Mouse (Mus musculus): ENCODE data around the gene Exoc6.
"Not testable (repeated sequence)": the region's sequence is repeated elsewhere in the genome, so short reads cannot be mapped to it uniquely, and the experiment has no call there.

Exoc6 gene

DNA sequence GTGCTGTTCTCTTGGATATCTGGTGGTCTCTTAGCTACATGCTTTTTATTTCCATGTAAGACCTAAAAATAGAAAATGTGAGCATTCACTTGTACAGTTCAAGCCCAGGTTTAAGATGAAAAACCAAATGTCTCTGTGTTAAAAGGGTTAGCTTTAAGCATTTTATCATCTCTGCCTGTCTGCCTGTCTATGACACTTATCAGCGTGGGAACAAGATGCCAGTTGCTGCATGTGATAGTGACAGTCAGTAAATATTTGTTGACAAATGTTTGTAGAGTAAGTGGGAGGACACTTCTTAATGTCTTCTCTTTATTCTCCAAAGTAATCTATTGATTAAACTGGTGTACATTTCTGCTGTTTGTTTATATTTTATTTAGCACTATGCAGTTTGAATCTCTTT lies 12.5 kb upstream of the Exoc6 start:
- no peak for DNase-seq (ENCODE audit: low spot score in 2 of 2)

DNA sequence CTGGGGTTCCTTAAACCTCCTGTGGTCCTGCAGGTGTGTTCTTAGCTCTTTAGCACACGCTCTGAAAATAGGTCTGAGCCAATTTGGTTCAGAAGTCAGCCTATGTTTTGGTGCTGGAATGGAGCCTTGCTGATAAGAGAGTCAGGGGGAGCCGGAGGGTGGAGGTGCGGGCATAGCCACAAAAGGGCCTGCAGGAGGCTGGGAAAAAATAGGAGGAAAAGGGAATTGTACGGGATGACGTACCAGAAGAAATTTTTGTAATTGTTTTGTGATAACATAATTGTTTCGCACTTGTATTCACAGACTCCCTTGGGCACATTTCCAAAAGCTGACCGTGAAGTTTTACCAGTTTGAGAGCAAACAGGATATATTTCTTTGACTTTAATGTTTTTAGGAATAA lies 10.0 kb upstream of the Exoc6 start:
- DNase-seq (ENCODE audit: low spot score in 2 of 2): no peak

DNA sequence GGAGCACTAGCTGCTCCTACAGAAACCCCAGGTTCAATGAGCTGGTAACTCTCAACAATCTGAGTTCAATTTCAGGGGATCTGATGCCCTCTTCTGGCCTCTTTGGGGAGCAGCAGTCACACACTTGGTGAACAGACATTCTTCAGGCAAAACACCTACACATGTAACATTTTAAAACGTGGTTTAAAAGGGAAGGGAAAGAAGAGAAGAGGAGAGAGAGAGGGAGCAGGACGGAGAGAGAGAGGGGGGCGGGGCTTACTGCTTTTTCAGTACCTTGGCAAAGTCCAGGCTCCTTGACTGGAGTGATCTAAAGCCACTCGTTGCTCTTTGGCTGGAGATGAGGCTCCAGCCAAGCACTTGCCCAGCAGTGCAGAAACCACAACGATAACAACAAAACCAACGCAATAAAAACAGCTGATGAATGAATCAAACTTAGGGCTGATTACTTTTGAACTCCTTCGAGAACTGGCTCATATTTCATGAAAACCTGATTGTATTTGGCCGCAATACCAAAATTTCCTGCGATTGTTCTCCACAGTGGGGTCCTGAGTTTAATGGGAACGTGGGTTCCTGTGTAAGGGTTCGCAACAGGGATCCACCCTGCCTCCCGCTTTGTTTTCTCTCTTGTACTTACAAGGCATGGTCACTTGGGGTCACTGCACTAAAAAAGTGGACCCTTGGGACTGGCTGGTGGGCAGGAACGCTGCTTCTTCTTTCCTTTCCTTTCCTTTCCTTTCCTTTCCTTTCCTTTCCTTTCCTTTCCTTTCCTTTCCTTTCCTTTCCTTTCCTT lies 6.5 kb upstream of the Exoc6 start:
- no peak for DNase-seq (ENCODE audit: low spot score in 2 of 2)

DNA sequence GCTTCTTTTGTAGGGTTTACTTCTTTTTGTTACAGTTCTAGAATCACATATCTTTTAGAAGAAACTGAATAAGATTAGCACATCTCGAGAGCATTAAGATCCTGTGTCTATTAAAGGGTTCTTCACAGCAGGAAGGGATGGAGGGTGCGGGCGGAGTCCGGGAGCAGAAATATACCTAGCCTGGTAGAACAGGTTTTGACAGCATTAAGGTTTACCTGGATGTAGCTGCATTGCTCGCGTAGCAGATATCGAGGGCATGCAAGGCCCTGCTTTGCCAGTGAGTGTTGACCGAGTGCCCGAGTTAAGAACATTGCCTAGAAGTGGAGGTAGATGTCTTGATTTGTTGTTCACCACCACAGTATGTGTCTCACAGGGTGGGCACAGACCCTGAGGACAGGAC lies 5.7 kb upstream of the Exoc6 start:
- no peak for DNase-seq (ENCODE audit: low spot score in 2 of 2)

DNA sequence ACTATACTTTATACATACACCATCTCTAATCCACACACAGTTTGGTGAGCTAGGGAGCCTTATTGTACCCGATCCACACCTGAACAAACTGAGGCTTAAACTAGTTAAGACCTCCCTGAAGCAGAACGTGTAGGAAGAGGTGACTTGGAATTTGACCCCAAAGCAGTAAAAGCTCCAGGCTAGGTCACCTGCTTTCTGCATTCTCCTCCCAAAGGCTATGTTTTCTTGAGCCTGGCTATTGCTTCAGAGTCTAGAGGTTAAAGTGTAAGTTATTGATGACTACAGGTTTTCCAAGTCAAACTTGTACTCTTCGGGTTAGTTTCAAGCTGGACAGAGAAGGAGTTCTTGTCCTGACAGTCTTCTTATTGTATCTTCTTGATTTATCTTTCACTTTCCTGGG lies 5.0 kb upstream of the Exoc6 start:
- no peak for DNase-seq (ENCODE audit: low spot score in 2 of 2)

- peak in 1 of 2 experiments; percentile 11 for DNase-seq (ENCODE audit: low spot score in 2 of 2)
Measured at GRCm38 (mm10) chr19:37545725-37546124, 4.5 kb upstream of the Exoc6 start.

- peak in 1 of 2 experiments; percentile 10 for DNase-seq (ENCODE audit: low spot score in 2 of 2)
Measured at GRCm38 (mm10) chr19:37546776-37547175, 3.4 kb upstream of the Exoc6 start.

DNA sequence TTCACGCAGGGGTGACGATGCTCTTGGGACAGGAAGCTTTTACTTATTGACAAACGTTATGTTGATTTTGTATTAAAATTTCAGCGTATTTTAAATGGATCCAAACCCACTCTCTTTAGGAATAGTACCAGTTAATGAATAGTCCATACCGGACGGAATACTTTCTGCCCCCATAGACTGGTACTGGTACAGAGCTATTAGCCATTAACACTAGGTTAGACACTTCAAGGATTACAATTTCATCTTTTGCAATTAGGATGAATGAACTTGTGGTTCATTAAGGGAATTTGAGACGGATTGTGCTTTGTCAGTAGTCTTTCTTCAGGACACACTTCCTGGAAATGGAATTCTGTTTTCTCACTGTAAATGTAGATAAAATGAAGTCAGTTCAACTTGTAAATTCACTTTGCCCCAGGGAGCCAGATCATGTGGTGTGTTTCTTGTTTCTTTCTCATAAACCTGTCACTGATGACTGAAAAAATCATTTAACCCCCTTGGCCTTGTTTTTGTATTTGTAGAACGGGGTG lies 885 bp downstream of the Exoc6 start:
- DNase-seq (ENCODE audit: low spot score in 2 of 2): no peak

GRCm38 (mm10) chr19:37553376-37554265 lies 3.4 kb downstream of the Exoc6 start:
- DNase-seq (ENCODE audit: low spot score in 2 of 2): peak in 1 of 2 experiments; percentile 2

DNA sequence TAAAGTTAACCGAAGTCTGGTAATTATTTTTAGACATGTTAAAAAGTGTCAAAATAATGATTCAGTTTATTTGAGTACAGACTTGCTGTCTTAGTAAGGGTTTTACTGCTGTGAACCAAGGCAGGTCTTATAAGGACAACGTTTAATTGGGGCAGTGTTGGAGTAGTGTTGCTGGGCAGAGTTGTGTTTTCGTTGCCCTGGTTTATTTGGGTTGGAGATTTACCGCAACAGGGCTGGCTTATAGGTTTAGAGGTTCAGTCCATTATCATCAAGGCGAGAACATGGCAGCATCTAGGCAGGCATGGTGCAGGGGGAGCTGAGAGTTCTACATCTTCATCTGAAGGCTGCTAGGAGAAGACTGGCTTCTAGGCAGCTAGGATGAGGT lies 4.0 kb downstream of the Exoc6 start:
- DNase-seq (ENCODE audit: low spot score in 2 of 2): not testable (repeated sequence)

GRCm38 (mm10) chr19:37555863-37556566 lies 5.8 kb downstream of the Exoc6 start:
- no peak for DNase-seq (ENCODE audit: low spot score in 2 of 2)

DNA sequence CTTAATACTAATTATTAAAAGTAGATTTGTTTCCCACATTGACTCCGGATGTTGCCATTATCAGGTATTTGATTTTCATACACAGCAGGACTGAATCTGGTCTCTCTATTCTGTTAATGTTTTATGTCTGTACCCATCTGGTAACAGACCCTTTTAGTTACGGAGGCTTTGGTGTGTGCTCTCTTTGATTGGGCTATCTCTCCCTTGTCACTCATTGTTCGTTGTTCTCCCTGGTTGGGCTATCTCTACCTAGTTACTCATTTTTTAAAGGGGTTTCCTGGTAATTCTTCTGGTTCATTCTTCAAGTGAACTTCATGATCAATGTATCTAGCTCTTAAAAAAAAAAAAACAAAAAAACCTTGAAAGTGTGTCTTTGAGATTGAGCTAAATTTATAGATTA lies 7.7 kb downstream of the Exoc6 start:
- no peak for DNase-seq (ENCODE audit: low spot score in 2 of 2)

- DNase-seq (ENCODE audit: low spot score in 2 of 2): peak in 1 of 2 experiments; percentile 35
Measured at GRCm38 (mm10) chr19:37559286-37560079, 9.3 kb downstream of the Exoc6 start.

DNA sequence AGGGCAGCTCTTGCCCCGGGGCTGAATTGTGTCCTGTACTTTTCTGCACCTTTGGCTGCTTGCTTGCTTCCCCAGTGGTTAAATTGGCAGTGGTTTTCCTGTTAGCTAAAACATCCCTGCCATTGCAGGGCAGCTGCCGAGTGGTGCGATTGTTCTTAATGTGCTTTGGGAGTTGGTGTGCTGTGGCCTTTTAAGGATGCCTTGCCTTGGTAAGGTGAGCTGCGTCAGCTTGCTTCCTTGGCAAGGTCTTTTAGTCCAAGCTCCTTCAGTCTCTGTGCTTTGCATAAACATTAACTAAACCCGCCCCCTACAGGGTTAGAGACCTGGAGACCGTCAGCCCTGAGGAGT lies 9.8 kb downstream of the Exoc6 start:
- peak in 1 of 2 experiments; percentile 19 for DNase-seq (ENCODE audit: low spot score in 2 of 2)

DNA sequence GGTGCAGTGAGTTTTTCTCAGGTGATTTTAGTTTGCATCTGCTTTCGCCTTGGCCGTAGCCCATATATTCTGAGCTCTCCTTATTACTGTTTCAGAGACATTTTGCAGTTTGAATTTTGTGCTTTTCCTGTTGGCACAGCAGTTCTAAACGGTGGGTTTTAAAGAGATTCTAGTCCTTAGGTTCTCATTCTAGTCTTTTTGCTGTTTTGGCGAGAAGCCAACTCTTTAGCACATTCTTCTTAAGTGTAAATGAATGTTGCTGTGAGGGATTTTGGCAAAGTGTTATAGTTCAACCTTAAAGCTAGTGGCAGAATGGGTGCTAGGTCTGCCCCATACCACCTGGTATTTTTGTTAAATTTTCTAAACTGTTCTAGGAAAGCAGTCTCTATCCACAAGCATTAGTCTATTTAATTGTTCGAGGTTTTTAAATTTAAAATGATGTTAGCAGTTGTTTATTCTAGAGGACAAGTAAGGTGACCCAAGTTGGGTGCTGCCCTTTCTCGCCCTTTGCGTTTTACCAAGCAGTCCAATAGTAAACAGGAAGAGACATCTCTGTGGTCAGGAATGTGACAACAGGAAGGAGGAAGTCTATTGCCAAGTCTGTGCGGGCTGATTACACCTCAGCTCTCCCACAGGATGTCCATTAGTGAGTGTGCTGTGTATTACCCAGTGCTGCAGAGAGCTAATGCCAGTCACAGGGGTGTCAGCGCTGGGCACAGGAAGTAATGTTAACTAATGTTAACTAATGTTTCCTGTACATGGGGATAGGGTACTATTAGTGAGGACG lies 11.1 kb downstream of the Exoc6 start:
- peak in 1 of 2 experiments; percentile 14 for DNase-seq (ENCODE audit: low spot score in 2 of 2)

- DNase-seq (ENCODE audit: low spot score in 2 of 2): peak in 1 of 2 experiments; percentile 45
Measured at GRCm38 (mm10) chr19:37563763-37564162, 13.5 kb downstream of the Exoc6 start.

DNA sequence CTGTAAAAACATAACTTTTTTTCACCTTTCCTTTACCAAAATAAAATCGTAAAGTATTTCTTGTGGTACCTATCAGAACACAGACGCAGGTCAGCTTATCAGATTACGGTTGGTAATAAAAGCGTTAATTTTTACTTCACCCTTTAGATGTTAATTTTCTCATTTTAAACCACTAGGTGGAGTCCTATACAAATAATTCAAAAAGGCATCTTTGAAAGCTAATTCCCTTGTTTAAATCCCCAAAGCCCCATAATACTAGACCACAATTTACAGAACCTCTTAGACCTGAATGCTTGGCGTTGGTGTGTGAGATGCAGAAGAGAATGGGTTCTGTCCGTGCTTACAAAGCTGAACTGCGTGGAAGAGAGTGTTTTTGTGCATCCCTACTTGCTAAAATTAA lies 15.6 kb downstream of the Exoc6 start:
- no peak for DNase-seq (ENCODE audit: low spot score in 2 of 2)

DNA sequence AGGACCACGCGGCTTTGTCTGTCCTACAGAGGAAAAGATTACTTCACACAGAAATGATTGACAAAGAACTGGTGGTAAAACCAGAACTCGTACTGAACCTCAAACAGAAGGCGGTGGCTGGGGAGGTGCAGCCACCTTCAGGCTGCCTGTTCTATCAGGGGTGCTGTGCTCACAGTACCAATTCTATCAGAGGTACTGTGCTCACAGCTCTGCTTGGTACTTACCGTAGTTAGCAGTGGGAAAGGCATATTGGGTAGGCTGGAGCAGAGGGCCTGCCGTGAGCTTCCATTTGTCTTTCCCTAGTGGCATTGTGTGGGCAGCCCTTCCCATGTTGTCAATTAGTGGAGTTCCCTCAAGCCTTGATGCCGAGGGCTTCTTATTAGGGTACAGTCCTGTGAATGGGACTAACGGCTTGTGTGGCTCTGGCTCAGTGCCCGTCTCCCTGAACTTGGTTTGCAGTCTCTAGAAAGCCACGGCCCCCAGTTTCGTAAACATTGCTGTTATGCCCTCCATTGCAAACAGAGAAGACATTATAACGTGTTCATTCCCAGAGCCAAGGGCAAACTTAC lies 19.1 kb downstream of the Exoc6 start:
- no peak for DNase-seq (ENCODE audit: low spot score in 2 of 2)

DNA sequence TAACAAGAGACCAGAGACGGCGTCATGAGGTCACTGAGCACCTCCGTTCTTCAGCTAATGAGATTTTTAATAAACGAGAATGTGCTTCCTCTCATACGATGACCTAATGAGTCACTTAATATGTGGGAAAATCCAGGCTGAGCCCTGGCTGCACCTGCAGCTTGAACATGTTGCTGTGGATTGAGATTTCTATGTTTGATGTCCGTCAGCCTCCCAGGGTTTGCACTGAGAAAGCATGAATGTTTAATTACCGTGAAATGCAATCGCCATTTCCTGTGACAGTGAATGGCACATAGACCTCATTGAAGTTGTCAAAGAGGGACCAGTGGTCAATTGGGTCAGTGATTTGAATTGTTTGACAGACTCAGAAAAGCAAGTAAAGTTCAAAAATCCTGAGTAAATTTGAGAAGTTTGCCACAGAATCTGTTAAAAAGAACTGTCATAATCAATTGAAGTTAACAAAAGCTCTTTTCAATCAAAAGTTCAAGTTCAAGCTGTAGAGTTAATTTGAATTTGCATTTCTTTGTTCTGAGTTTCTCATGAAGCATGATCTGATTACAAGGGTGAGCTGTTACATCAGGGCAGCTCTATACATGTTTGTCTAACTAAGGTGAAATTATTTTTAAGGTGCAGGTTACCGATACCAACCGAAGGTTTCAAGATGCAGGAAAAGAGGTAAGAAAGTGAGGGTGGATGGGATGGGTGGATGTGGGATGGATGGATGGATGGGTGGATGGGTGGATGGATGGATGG lies 20.9 kb downstream of the Exoc6 start:
- no peak for DNase-seq (ENCODE audit: low spot score in 2 of 2)

Data from right cerebral cortex, postnatal 10 days (tissue).